Mouse (Mus musculus): ENCODE data around the gene Slx4.
"Not testable (repeated sequence)": the region's sequence is repeated elsewhere in the genome, so short reads cannot be mapped to it uniquely, and the experiment has no call there.

Slx4 gene

GRCm38 (mm10) chr16:4003489-4004398, at the start of gene Slx4:
TSS of gene Slx4 (minus strand) at chr16:4003770.
- DNase-seq (ENCODE audit: low read depth), result peak; percentile 99

GRCm38 (mm10) chr16:4052601-4053000, 49.0 kb upstream of the Slx4 start:
- DNase-seq (ENCODE audit: low read depth), result no peak

- DNase-seq (ENCODE audit: low read depth), result peak; percentile 13
Observed at GRCm38 (mm10) chr16:4045524-4045923, 42.0 kb upstream of the Slx4 start.

GRCm38 (mm10) chr16:4044093-4044492, 40.5 kb upstream of the Slx4 start:
- DNase-seq (ENCODE audit: low read depth), result no peak

GRCm38 (mm10) chr16:4041646-4042045, 38.1 kb upstream of the Slx4 start:
- no peak for DNase-seq (ENCODE audit: low read depth)

GRCm38 (mm10) chr16:4040206-4040605, 36.6 kb upstream of the Slx4 start:
- DNase-seq (ENCODE audit: low read depth), result no peak

- DNase-seq (ENCODE audit: low read depth), result no peak
Observed at GRCm38 (mm10) chr16:4037690-4038089, 34.1 kb upstream of the Slx4 start.

GRCm38 (mm10) chr16:4036807-4037206, 33.2 kb upstream of the Slx4 start, which contains the start of gene Dnase1:
TSS of gene Dnase1 (plus strand) at chr16:4036942.
- no peak for DNase-seq (ENCODE audit: low read depth)

- DNase-seq (ENCODE audit: low read depth), result no peak
Observed at GRCm38 (mm10) chr16:4035575-4035974, 32.0 kb upstream of the Slx4 start.

GRCm38 (mm10) chr16:4034476-4034875, 30.9 kb upstream of the Slx4 start:
- DNase-seq (ENCODE audit: low read depth), result no peak

GRCm38 (mm10) chr16:4033971-4034370, 30.4 kb upstream of the Slx4 start:
- DNase-seq (ENCODE audit: low read depth), result no peak

- DNase-seq (ENCODE audit: low read depth), result no peak
Observed at GRCm38 (mm10) chr16:4032341-4032748, 28.8 kb upstream of the Slx4 start.

- DNase-seq (ENCODE audit: low read depth), result no peak
Observed at GRCm38 (mm10) chr16:4031441-4032274, 28.1 kb upstream of the Slx4 start.

GRCm38 (mm10) chr16:4030501-4030900, 26.9 kb upstream of the Slx4 start:
- DNase-seq (ENCODE audit: low read depth), result no peak

- DNase-seq (ENCODE audit: low read depth), result no peak
Observed at GRCm38 (mm10) chr16:4029371-4029841, 25.8 kb upstream of the Slx4 start.

GRCm38 (mm10) chr16:4027211-4027610, 23.6 kb upstream of the Slx4 start:
- DNase-seq (ENCODE audit: low read depth), result peak; percentile 24

GRCm38 (mm10) chr16:4026672-4027071, 23.1 kb upstream of the Slx4 start:
- no peak for DNase-seq (ENCODE audit: low read depth)

- no peak for DNase-seq (ENCODE audit: low read depth)
Observed at GRCm38 (mm10) chr16:4022719-4023118, 19.1 kb upstream of the Slx4 start.

- DNase-seq (ENCODE audit: low read depth), result no peak
Observed at GRCm38 (mm10) chr16:4021241-4021640, 17.7 kb upstream of the Slx4 start.

GRCm38 (mm10) chr16:4017466-4017865, 13.9 kb upstream of the Slx4 start:
- DNase-seq (ENCODE audit: low read depth), result not testable (repeated sequence)

GRCm38 (mm10) chr16:4016786-4017185, 13.2 kb upstream of the Slx4 start:
- peak; percentile 45 for DNase-seq (ENCODE audit: low read depth)

GRCm38 (mm10) chr16:4014040-4014668, 10.6 kb upstream of the Slx4 start:
- DNase-seq (ENCODE audit: low read depth), result no peak
